Mouse (Mus musculus) left cerebral cortex, postnatal 4 days (tissue): Measurements from ENCODE around the gene Slc25a25. TPM values are rescaled to one million over a fixed set of nuclear protein-coding genes. Genes with fewer than 3 reads are reported as not detected.

Source experiments
- DNase-seq: peaks from one replicate; pipeline ENCODE4 v3.0.0-alpha.2; 2022
- intact Hi-C: fragments of 180-260 bp; cut with DNase I; formaldehyde crosslinking; loops from one replicate; pipeline ENCODE4 v1.15.1; 2025
- total RNA-seq, 2 experiments: library from RNA; stranded (reverse); gene quantifications; 2 replicates each; pipeline ENCODE4 v1.2.3; 2021

Slc25a25 gene
- total RNA-seq, 2 experiments from 2014 or later = 47.9 to 50.8 TPM

GRCm38 (mm10) chr2:32430701-32431676 lies 20.3 kb downstream of the Slc25a25 start:
- intact Hi-C loops = no loop called here
- peak; percentile 86 for DNase-seq

GRCm38 (mm10) chr2:32429215-32429891 lies 21.9 kb downstream of the Slc25a25 start:
- DNase-seq = no peak
- intact Hi-C loops = no loop called here

GRCm38 (mm10) chr2:32428262-32428722 lies 23.0 kb downstream of the Slc25a25 start:
- intact Hi-C loops = no loop called here
- DNase-seq = no peak

- intact Hi-C loops = no loop called here
- DNase-seq = no peak
These were observed 23.5 kb downstream of the Slc25a25 start for GRCm38 (mm10) chr2:32427720-32428119.

GRCm38 (mm10) chr2:32426141-32426540 lies 25.1 kb downstream of the Slc25a25 start:
- intact Hi-C loops = no loop called here
- no peak for DNase-seq

GRCm38 (mm10) chr2:32425568-32425967 lies 25.7 kb downstream of the Slc25a25 start:
- no peak for DNase-seq

GRCm38 (mm10) chr2:32424796-32425195 lies 26.4 kb downstream of the Slc25a25 start:
- intact Hi-C loops = no loop called here
- DNase-seq = no peak

More at GRCm38 (mm10) chr2:32425568-32425967, 25.7 kb downstream of the Slc25a25 start:
- intact Hi-C loops = no loop called here

GRCm38 (mm10) chr2:32423481-32424331 lies 27.5 kb downstream of the Slc25a25 start:
- intact Hi-C loops = no loop called here
- DNase-seq = peak; percentile 35

GRCm38 (mm10) chr2:32421851-32422251 lies 29.4 kb downstream of the Slc25a25 start:
- intact Hi-C loops = no loop called here

GRCm38 (mm10) chr2:32420647-32421046 lies 30.6 kb downstream of the Slc25a25 start:
- intact Hi-C loops = no loop called here
- no peak for DNase-seq

More at GRCm38 (mm10) chr2:32421851-32422251, 29.4 kb downstream of the Slc25a25 start:
- no peak for DNase-seq

- intact Hi-C loops = no loop called here
- no peak for DNase-seq
These were observed 31.1 kb downstream of the Slc25a25 start for GRCm38 (mm10) chr2:32420066-32420608.

- no peak for DNase-seq
- intact Hi-C loops = no loop called here
These were observed 31.9 kb downstream of the Slc25a25 start for GRCm38 (mm10) chr2:32419359-32419758.

- intact Hi-C loops = no loop called here
- no peak for DNase-seq
These were observed 32.7 kb downstream of the Slc25a25 start for GRCm38 (mm10) chr2:32418430-32419151.

- intact Hi-C loops = no loop called here
These were observed 33.8 kb downstream of the Slc25a25 start for GRCm38 (mm10) chr2:32417486-32417885.

GRCm38 (mm10) chr2:32416556-32416955 lies 34.7 kb downstream of the Slc25a25 start:
- intact Hi-C loops = no loop called here
- DNase-seq = no peak

More at GRCm38 (mm10) chr2:32417486-32417885, 33.8 kb downstream of the Slc25a25 start:
- no peak for DNase-seq

- DNase-seq = no peak
- intact Hi-C loops = no loop called here
These were observed 35.4 kb downstream of the Slc25a25 start for GRCm38 (mm10) chr2:32415801-32416200.

- no peak for DNase-seq
- intact Hi-C loops = no loop called here
These were observed 37.3 kb downstream of the Slc25a25 start for GRCm38 (mm10) chr2:32413936-32414335.

GRCm38 (mm10) chr2:32412742-32413531 lies 38.3 kb downstream of the Slc25a25 start:
- DNase-seq = no peak
- intact Hi-C loops = no loop called here

- intact Hi-C loops = no loop called here
- no peak for DNase-seq
These were observed 39.8 kb downstream of the Slc25a25 start for GRCm38 (mm10) chr2:32411407-32411806.
